Mouse (Mus musculus): ENCODE measurements around the gene Adh7. TPM values are rescaled to one million over a fixed set of nuclear protein-coding genes. Genes with fewer than 3 reads are reported as not detected.

Adh7 gene
- total RNA-seq, 2 experiments from 2014 or later, result 0.85 TPM; not detected in 1

GRCm38 (mm10) chr3:138248011-138248410, 30.5 kb downstream of the Adh7 start:
- peak; percentile 17 for DNase-seq
- intact Hi-C loops (cut with DNase I), result no loop called here

GRCm38 (mm10) chr3:138248746-138249145, 31.2 kb downstream of the Adh7 start:
- intact Hi-C loops (cut with DNase I), result no loop called here
- DNase-seq, result no peak

- no peak for DNase-seq
- intact Hi-C loops (cut with DNase I), result no loop called here
These were observed 33.6 kb downstream of the Adh7 start for GRCm38 (mm10) chr3:138251156-138251555.

- intact Hi-C loops (cut with DNase I), result no loop called here
- DNase-seq, result no peak
These were observed 36.6 kb downstream of the Adh7 start for GRCm38 (mm10) chr3:138254205-138254604.

DNA sequence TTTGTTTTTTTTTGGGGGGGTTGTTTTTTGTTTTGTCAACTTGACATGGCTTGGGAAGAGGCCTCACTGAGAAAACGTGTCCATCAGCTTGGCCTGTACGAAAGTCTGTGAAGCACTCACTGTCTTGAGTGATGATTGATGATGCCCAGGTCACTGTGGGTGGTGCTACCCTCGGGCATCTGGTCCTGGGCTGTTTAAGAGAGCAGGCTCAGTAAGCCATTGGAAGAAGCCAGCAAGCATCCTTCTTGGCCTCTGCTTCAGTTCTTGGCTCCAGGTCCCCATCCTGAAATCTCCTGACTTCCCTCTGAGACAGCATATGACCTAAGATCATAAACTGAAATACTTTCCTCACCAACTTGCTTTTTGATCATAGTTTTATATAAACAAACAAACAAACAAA, 37.8 kb downstream of the Adh7 start:
- intact Hi-C loops (cut with DNase I), result no loop called here
- DNase-seq, result no peak

GRCm38 (mm10) chr3:138255780-138256550, 38.4 kb downstream of the Adh7 start:
- intact Hi-C loops (cut with DNase I), result no loop called here
- DNase-seq, result no peak

DNA sequence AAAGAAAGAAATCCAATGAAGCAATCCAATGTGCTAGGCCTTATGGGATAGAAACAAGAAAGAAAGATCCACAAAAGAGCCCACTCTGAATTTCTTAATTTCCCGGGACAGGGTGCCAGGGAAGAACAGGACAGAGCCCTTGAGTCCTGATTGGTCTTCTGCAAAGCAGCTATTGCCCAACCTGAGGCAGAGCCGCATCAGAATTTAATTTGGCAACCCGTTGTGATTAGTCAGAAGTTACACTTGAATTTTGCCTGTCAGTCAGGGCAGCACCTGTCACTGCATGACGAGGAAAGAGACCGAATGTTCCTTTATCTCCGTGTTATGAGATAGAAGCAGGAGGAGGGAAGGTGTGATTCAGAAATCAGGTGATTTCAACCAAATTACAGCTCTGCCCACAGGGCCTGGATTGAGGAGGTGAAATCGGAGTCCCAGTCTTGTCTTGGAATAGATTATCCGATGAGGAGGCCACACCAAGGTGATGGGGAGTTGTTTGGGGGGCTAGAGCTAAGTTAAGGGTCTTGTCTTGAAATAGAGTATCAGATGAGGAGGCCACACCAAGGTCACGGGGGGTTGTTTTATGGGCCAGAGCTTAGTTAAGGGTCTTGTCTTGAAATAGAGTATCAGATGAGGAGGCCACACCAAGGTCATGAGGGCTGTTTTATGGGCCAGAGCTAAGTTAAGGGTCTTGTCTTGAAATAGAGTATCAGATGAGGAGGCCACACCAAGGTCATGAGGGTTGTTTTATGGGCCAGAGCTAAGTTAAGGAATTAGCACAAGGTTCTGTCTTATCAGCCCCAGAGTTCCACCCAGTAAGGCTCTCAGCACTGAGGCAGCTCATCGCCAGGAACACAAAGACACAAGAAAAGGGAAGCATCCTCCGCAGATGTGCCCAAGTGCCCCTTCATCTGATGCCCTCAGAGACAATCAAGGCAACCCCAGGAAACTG, 43.4 kb downstream of the Adh7 start, which contains the start of gene Adh1:
Gene Adh1 (plus strand): TSS at position 271 of the 949 bp plus-strand sequence.
- DNase-seq, result no peak
- intact Hi-C loops (cut with DNase I), result no loop called here

- DNase-seq, result no peak
- intact Hi-C loops (cut with DNase I), result no loop called here
These were observed 45.0 kb downstream of the Adh7 start for GRCm38 (mm10) chr3:138262568-138262967.

DNA sequence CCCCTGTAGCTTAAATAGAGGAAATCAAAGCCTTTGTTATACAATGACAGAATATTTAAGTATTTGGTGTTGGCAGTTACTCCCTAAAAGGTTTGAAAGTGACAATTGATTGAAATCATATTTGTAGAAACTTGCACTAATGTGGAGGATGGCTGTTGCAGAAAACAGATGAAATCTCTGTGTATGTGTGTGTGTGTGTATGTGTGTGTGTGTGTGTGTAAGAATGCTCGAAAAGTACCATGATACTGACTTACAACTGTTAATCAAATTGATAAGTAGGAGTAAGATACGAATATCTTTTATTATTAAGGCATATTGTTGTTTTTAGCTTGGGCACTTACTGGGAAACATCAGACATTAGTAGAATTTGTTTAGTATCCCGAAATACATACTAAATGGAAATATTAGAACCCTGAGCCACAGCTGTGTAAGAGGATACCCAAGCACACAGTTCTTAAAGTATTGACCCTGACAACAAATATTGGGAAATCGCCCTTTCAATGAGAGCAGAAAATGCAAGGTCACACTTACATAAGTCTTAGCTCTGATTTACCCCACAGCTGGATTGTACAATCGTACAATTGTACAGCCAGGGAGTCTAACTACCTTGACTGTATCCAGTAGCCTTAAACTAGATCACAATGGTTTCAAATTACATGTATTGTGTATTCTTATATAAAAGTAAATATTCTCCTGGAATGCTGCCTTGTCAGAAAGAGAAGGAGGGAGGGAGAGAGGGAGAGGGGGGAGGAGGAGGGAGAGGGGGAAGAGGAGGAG, 45.8 kb downstream of the Adh7 start:
- no peak for DNase-seq
- intact Hi-C loops (cut with DNase I), result no loop called here

- no peak for DNase-seq
- intact Hi-C loops (cut with DNase I), result no loop called here
These were observed 47.1 kb downstream of the Adh7 start for GRCm38 (mm10) chr3:138264648-138265047.

- no peak for DNase-seq
- intact Hi-C loops (cut with DNase I), result no loop called here
These were observed 52.9 kb downstream of the Adh7 start for GRCm38 (mm10) chr3:138270507-138270906.

DNA sequence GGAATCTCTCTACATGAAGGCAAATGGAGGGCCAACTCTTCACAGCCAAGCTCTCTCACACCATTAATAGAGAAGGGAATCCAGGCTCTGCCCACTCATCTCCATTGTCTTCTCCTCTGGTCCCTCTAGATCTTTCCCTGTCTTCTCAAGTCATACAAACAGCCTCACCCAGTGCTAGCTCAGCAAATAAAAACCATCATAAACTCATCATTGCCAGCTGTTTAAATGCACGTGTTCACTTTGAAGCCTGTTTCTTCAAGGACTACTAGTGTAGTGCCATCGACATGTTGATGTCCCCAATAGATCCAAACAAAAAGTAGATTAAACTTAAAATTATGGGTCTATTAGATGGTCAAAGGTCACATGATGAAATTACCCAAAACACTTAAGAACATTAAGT, 53.7 kb downstream of the Adh7 start:
- DNase-seq, result no peak
- intact Hi-C loops (cut with DNase I), result no loop called here

DNA sequence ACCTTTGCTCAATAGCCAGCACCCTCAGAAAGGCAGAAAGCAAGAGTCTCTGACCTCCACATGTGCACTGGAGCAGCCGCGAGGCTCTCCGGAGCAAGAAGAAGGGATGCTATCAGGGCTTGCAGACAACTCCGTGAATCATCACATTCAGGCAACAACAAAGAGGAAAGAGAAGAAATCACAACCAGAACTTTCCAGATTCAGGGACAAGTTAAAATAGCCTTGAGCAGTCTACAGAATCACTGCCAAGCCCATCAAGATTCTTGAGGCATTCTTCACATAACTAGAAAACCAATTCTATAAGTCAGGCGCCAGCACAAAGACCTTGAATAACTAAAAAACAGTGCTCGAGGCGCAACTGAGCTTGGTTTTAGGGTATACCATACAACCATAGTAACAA, 55.5 kb downstream of the Adh7 start:
- no peak for DNase-seq
- intact Hi-C loops (cut with DNase I), result no loop called here

DNA sequence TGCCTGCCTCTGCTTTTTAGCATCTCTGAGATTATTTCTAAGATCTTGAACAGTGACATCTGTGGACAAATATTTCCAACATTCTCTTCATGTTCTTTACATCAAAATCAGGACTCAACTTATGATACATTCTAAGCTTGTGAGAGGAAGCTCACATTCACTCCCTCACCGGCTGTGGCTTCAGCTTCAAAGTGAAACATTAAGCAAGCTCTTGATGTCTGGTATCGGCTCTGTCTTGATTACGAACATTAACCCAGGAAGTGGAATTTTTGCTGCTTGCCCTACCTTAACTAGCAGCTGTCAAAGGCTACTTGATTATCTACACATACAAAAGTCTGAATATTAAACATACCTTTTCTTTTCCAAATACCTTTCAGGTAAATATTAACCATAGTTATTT, 57.5 kb downstream of the Adh7 start:
- intact Hi-C loops (cut with DNase I), result no loop called here
- DNase-seq, result no peak

- no peak for DNase-seq
- intact Hi-C loops (cut with DNase I), result no loop called here
These were observed 65.0 kb downstream of the Adh7 start for GRCm38 (mm10) chr3:138282556-138282955.

Other genes with a start within 250 kb of the Adh7 start
- gene Dapp1, start 236.2 kb upstream of the Adh7 start, total RNA-seq (2021), result 1 to 10 TPM; 4.7 to 4.8 TPM
- gene 1110002E22Rik, start 152.7 kb upstream of the Adh7 start, total RNA-seq (2021), result 1 to 10 TPM; 2.8 to 3.4 TPM
- not detected for gene Gm5105, start 150.4 kb upstream of the Adh7 start, total RNA-seq (2021)
- gene Trmt10a, start 74.3 kb upstream of the Adh7 start, total RNA-seq (2021), result 1 to 10 TPM; 4.4 to 5.5 TPM
- gene Mttp, start 72.8 kb upstream of the Adh7 start, total RNA-seq (2021), result 1 to 10 TPM; 4.4 to 5.0 TPM
- not detected for gene 4930579F01Rik, start 23.9 kb upstream of the Adh7 start, total RNA-seq (2021)
- 1 to 10 TPM; 2.0 to 2.3 TPM for gene Adh1, start 43.2 kb downstream of the Adh7 start, total RNA-seq (2021)
- not detected for gene Adh6a, start 95.5 kb downstream of the Adh7 start, total RNA-seq (2021)
- gene Adh6b, start 124.0 kb downstream of the Adh7 start, total RNA-seq (2021), result under 1 TPM in 1 of 2 experiments, not detected in 1; 0.26 TPM
- gene Adh4, start 197.7 kb downstream of the Adh7 start, total RNA-seq (2021), result not detected
- gene Adh5, start 225.3 kb downstream of the Adh7 start, total RNA-seq (2021), result 100 to 1,000 TPM; 120 to 122 TPM

All from left cerebral cortex, postnatal 4 days (tissue).